Mouse (Mus musculus) liver, embryonic 18 days (tissue): ENCODE measurements around the gene Prickle2. TPM values are rescaled to one million over a fixed set of nuclear protein-coding genes. Genes with fewer than 3 reads are reported as not detected.

Experiments
- polyA plus RNA-seq: library from polyadenylated mRNA; depleted of rRNA; stranded (reverse); fragments of >200 nt; gene quantifications from 2 replicates; pipeline ENCODE4 v1.2.3, GENCODE M21; 2012; rRNA removed

Prickle2 gene
- polyA plus RNA-seq: 0.28 and 0.30 TPM in 2 replicates

DNA sequence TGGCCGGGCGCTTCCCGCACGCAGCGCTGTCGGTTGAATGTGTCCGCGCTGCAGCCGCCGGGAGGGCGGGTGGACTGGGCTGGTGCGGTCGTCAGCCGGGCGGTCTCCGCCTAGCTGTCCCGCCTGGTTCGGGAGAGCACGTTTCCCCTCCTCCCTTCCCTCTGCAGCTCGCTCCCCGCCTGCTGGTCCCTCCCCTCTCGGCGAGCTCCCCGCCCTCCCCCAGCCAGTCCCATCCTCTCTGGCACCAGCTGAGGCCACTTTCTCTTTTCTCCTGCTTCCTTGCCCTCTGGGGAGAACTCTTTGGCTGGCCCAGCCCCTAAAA lies at the start of gene Prickle2:
Prickle2 (minus strand) TSS at position 11 of the 322 bp plus-strand sequence.

Other genes with a start within 250 kb of the Prickle2 start
- 0.02 and 0.07 TPM in 2 replicates for gene A730049H05Rik, start 110.3 kb upstream of the Prickle2 start, polyA plus RNA-seq
- not detected in 2 replicates for gene Gm15737, start 163.2 kb upstream of the Prickle2 start, polyA plus RNA-seq
- 1.5 and 1.6 TPM in 2 replicates for gene Adamts9, start 237.3 kb upstream of the Prickle2 start, polyA plus RNA-seq